Mouse (Mus musculus) limb, embryonic 11.5 days (tissue): ENCODE measurements around the gene Eif3i. TPM values are rescaled to one million over a fixed set of nuclear protein-coding genes. Genes with fewer than 3 reads are reported as not detected.
A peak's percentile ranks its signal among the peaks of the same experiment; 100 is the strongest.

Source experiments
- ATAC-seq: fragments of 200-750 bp; cut with Nextera tagmentation; 2 replicates; pipeline ENCODE4 v1.8.0; 2017; ENCODE audit warnings: low read depth; ENCODE audit not compliant: insufficient number of reproducible peaks, low FRiP score, low TSS enrichment
- DNase-seq: peaks from one replicate; pipeline ENCODE4 v3.0.0-alpha.2; 2015; ENCODE audit warnings: low spot score
- H3K27ac ChIP-seq: fragments of 300-500 bp; sonication (generic); replicated peaks from 2 replicates; pipeline ENCODE4 v1.5.1; 2014; ENCODE audit warnings: low read depth, mild to moderate bottlenecking, low read length
- H3K27me3 ChIP-seq: fragments of 300-500 bp; sonication (generic); 2 replicates; pipeline ENCODE4 v1.6.1; 2014; ENCODE audit warnings: mild to moderate bottlenecking, low read length, mixed read lengths; ENCODE audit not compliant: control insufficient read depth, insufficient read depth
- H3K36me3 ChIP-seq: fragments of 300-500 bp; sonication (generic); 2 replicates; pipeline ENCODE4 v1.6.1; 2014; ENCODE audit warnings: mild to moderate bottlenecking, low read length, moderate library complexity, mixed read lengths; ENCODE audit not compliant: control insufficient read depth, insufficient read depth
- H3K4me1 ChIP-seq: fragments of 300-500 bp; sonication (generic); 2 replicates; pipeline ENCODE4 v1.6.1; 2014; ENCODE audit warnings: low read length, mixed read lengths; ENCODE audit not compliant: control insufficient read depth, insufficient read depth
- H3K4me2 ChIP-seq: fragments of 300-500 bp; sonication (generic); 2 replicates; pipeline ENCODE4 v1.6.1; 2014; ENCODE audit warnings: low read depth, mild to moderate bottlenecking, moderate library complexity; ENCODE audit not compliant: severe bottlenecking
- H3K4me3 ChIP-seq: fragments of 300-500 bp; sonication (generic); 2 replicates; pipeline ENCODE4 v1.5.1; 2014; ENCODE audit warnings: low read depth, low read length
- H3K9ac ChIP-seq: fragments of 300-500 bp; sonication (generic); 2 replicates; pipeline ENCODE4 v1.6.1; 2014; ENCODE audit warnings: mild to moderate bottlenecking, low read length
- H3K9me3 ChIP-seq: fragments of 300-500 bp; sonication (generic); 2 replicates; pipeline ENCODE4 v1.6.1; 2016; ENCODE audit warnings: low read length; ENCODE audit not compliant: control insufficient read depth
- WGBS: fragments of 180-500 bp; shearing (Covaris S2); extraction: QIAGEN DNeasy Blood & Tissue Kit; methylation state at CpG from one replicate; pipeline ENCODE4 v1.1.7; 2014; 5-methylcytosine and 5-hydroxymethylcytosine counted together
- polyA plus RNA-seq: library from polyadenylated mRNA; unstranded; fragments of >200 nt; fragmentation: Nextera tagmentation; extraction: Ambion mirVana; gene quantifications from 2 replicates; pipeline ENCODE4 v1.2.1, GENCODE M21; 2014

Gene Eif3i
- polyA plus RNA-seq, 1 experiment from 2014 or later, result 317 TPM

DNA sequence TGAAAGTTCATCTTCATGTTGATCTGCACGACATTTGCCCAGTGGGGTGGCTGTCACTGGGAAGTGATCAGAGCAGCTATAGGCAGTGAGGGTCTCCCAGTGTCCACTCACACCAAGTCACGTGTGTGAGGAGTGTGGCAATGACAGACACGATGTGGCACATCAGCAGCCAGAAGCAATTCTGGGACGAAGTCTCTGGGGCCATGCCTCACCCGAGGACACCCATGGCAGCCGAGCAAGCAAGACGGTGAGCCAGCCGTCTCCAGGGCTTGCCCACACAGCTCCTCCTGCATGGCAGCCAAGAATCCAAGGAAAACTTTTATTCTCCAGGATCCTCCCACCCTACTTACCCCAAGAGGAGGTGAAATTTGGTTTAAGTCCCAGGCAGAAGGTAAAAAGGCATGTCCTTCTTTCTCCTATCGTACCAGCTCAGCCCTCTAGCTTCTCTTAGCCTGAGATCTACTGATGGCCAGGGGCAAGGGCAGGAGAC is 15.4 kb upstream of the Eif3i start:
- peaks cover 4% of the 10 kb centered on the region; the same call in 1 of the 2 replicates for H3K4me1 ChIP-seq
- H3K9ac ChIP-seq, result no peak overlapping the region
- no peak overlapping the region for H3K4me3 ChIP-seq
- 87% methylated on average over 9 of the region's 9 CpGs for WGBS
- ATAC-seq (no peak), DNase-seq (no peak)
- no peaks in the 10 kb centered on the region; the same call in none of the 2 replicates for H3K36me3 ChIP-seq
- no peak overlapping the region for H3K4me2 ChIP-seq
- no peaks in the 10 kb centered on the region for H3K27me3 ChIP-seq
- H3K9me3 ChIP-seq, result no peaks in the 10 kb centered on the region
- no peak overlapping the region for H3K27ac ChIP-seq

DNA sequence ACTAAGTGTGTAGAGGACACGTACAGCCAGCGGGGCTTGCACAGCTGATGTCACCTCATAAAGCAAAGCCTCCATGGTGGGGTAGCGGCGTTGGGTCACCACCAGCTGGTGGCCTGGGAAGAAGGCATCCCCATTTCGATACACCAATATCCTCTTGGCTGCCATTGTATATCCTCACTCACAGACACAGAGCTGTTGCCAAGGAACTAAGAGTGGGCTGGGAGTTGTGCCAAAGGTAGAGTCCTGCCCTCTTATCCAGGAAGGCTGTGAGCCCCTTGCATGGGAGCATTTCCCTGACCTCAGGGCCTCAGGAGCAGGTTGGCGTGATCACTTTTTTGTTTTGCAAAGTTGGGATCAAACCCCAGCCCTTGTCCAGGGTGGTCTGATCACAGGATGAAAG is 13.6 kb upstream of the Eif3i start, which contains the start of gene Dcdc2b:
TSS of gene Dcdc2b (minus strand) at position 165 of the 400 bp plus-strand sequence.
- ATAC-seq, result no peak
- DNase-seq, result no peak
- no peak within 1 kb of the TSS for H3K27ac ChIP-seq
- WGBS, result 82% methylated on average over 6 of the region's 6 CpGs
- no peaks in the 10 kb centered on the region for H3K27me3 ChIP-seq
- no peak within 1 kb of the TSS for H3K9ac ChIP-seq
- H3K9me3 ChIP-seq, result no peaks in the 10 kb centered on the region
- H3K4me2 ChIP-seq, result no peak within 1 kb of the TSS
- H3K36me3 ChIP-seq, result no peaks in the 10 kb centered on the region; the same call in 1 of the 2 replicates
- H3K4me1 ChIP-seq, result peaks cover 4% of the 10 kb centered on the region; the same call in 1 of the 2 replicates
- no peak within 1 kb of the TSS for H3K4me3 ChIP-seq

DNA sequence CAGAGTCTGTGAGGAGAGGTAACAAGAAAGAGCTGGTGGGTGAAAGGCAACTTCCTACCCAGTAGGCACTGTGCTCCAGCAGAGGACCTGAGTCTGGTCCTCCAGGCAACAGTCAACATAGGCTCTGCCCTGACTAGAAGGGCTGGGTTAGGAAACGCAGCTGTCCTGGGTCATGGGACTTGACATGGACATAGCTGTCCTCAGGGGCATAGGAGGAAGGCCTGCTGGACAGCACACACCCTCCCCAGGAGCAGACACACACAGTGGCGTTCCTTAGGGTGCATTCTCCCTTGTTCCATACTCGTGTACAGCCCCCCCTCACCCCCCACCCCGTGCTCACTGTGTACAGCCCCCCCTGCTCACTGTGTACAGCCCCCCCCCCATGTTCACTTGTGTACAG is 10.0 kb upstream of the Eif3i start:
- ATAC-seq (no peak), DNase-seq (no peak)
- WGBS, result 77% methylated on average over 4 of the region's 4 CpGs
- Histone ChIP-seq H3K9me3 (no peaks in the 10 kb centered on the region), H3K27me3 (no peaks in the 10 kb centered on the region), H3K9ac (no peak overlapping the region), H3K36me3 (peaks cover 8% of the 10 kb centered on the region; the same call in 1 of the 2 replicates), H3K27ac (no peak overlapping the region), H3K4me1 (no peaks in the 10 kb centered on the region), H3K4me2 (no peak overlapping the region), H3K4me3 (no peak overlapping the region)

DNA sequence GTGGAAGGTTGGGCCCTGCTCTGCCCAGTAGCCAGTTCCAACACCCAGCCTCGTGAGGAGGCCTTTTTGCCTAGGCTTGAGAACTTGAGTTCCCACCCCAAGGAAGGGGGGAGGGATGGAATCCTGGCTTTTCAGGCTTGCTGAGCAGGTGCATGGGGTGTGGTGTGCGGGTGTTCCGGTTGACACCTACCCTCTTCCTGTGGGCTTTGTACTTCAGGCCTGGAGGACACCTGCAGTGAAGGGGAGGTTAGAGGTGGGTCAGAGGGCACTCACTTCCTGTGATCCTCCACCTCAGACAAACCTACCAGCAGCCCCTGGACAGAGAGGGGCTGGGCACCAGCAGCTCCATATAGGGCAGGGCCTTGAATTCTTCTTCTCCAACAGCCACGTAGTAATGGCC is 9.6 kb upstream of the Eif3i start:
- Histone ChIP-seq H3K36me3 (peaks cover 8% of the 10 kb centered on the region; the same call in 1 of the 2 replicates), H3K4me3 (no peak overlapping the region), H3K4me1 (no peaks in the 10 kb centered on the region), H3K27me3 (no peaks in the 10 kb centered on the region), H3K4me2 (no peak overlapping the region), H3K27ac (no peak overlapping the region), H3K9me3 (no peaks in the 10 kb centered on the region), H3K9ac (no peak overlapping the region)
- ATAC-seq (no peak), DNase-seq (no peak)
- 82% methylated on average over 4 of the region's 4 CpGs for WGBS

DNA sequence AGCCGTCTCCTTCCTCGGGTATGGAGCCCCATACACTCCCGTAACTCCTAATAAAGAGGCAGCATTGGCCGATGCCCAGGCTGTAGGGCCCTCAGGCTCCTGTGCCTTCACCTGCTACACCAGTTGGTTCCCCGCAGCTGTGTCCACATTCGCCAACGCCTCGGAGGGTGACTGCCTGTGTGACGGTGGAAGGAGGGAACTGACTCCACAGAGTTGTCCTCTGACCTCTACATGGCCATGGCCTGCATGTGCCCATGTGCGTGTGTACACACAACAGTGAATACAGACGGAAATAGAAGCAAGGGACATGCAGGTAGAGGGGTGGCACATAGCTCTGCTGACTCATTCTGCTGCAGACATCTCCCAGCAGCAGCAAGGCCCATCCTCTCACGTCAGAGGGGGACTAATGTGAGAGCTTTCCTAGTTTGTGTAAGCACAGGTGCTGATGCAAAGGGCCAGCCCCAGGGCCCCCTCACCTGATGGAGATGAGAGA is 8.7 kb upstream of the Eif3i start:
- no peak overlapping the region for H3K9ac ChIP-seq
- H3K9me3 ChIP-seq, result no peaks in the 10 kb centered on the region
- 84% methylated on average over 12 of the region's 12 CpGs for WGBS
- H3K4me2 ChIP-seq, result no peak overlapping the region
- no peaks in the 10 kb centered on the region for H3K27me3 ChIP-seq
- peaks cover 10% of the 10 kb centered on the region; the same call in 1 of the 2 replicates for H3K36me3 ChIP-seq
- no peak overlapping the region for H3K4me3 ChIP-seq
- DNase-seq (no peak), ATAC-seq (no peak)
- no peaks in the 10 kb centered on the region for H3K4me1 ChIP-seq
- H3K27ac ChIP-seq, result no peak overlapping the region

DNA sequence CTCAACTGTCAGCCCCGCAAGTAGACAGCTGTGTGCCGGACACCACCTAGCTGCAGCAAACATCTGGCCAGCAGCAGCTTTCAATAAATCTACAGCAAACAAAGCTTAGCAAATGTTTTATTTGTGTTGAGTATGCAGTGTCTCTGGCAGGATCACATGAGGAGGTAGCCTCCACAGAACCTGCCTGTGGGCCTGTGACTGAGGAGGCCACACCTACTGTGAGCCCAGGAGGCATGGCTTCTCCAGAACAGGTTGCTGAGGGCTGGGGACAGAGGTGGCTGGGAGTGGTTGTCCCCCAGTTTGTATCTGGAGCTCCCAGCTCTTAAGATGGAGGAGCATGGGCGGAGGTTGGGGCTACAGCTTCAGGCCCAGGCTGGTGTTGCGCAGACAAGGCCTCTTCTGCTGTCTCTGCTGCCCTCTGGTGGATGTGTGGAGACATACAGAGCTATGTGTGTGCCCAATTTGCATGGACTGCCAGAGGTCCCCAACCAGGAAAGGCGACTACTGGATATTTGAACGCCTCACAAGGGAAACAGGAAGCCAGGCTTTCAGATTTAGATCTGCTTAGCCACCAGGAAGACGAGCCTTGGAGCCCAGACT is 8.1 kb upstream of the Eif3i start:
- no peak overlapping the region for H3K4me3 ChIP-seq
- ATAC-seq (0 out of 2 replicates have a peak, but pooled peaks have one; percentile 56), DNase-seq (peak; percentile 88)
- H3K27me3 ChIP-seq, result no peaks in the 10 kb centered on the region
- H3K4me1 ChIP-seq, result no peaks in the 10 kb centered on the region
- 33% methylated on average over 7 of the region's 7 CpGs for WGBS
- H3K9me3 ChIP-seq, result no peaks in the 10 kb centered on the region
- no peak overlapping the region; the same call in 1 of the 2 replicates for H3K27ac ChIP-seq
- H3K4me2 ChIP-seq, result no peak overlapping the region
- peaks cover 12% of the 10 kb centered on the region; the same call in 1 of the 2 replicates for H3K36me3 ChIP-seq
- no peak overlapping the region for H3K9ac ChIP-seq

DNA sequence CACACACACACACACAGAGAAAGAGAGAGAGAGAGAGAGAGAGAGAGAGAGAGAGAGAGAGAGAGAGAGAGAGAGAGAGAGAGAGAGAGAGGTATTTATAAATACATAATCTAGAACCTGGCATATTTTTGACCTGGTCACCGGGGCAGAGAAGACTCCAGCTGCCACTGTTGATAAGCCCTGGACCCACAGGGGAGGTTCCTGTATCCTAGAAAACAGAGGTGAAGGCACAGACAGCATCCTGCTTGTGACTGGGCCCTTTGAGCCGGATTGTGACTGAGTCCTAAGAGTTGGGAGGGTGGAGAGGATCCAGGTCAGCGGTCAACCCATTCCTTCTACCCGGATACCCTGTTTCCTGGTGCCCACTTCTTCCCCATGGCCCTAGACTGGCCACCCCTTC is 11.6 kb downstream of the Eif3i start:
- no peaks in the 10 kb centered on the region for H3K27me3 ChIP-seq
- 78% methylated on average over 4 of the region's 4 CpGs for WGBS

DNA sequence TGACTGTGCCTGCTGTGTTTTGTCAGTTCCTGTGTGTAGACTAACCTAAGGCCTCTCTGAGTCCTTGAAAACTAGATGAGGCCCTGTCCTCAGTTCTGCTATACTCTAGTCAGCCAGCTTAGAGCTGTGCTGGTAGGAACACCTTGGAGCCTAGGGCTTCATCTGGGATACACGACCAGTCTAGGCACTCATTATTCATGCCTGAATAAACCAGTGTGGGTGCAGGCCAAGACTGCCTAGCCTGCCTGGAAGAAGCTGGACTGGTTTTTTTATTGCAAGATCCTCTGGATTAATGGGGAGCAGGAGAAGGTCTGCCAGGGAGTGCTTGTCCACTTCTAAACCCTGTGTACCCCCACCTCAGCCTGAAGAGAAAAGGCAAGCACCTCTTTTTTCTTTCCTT is 13.5 kb downstream of the Eif3i start:
- 59% methylated on average over 1 of the region's 1 CpGs for WGBS
- no peak for ATAC-seq
- Histone ChIP-seq H3K27me3 (no peaks in the 10 kb centered on the region), H3K9me3 (no peaks in the 10 kb centered on the region), H3K27ac (no peak overlapping the region), H3K36me3 (peaks cover 7% of the 10 kb centered on the region; the same call in 1 of the 2 replicates), H3K9ac (no peak overlapping the region), H3K4me2 (no peak overlapping the region), H3K4me1 (no peaks in the 10 kb centered on the region), H3K4me3 (no peak overlapping the region)
- DNase-seq, result no peak

More for the DNA sequence above, 11.6 kb downstream of the Eif3i start:
- Histone ChIP-seq H3K9me3 (no peaks in the 10 kb centered on the region), H3K4me3 (no peak overlapping the region), H3K36me3 (peaks cover 19% of the 10 kb centered on the region; the same call in 1 of the 2 replicates), H3K4me1 (no peaks in the 10 kb centered on the region), H3K27ac (no peak overlapping the region), H3K4me2 (no peak overlapping the region), H3K9ac (no peak overlapping the region)
- ATAC-seq (no peak), DNase-seq (no peak)
